Mouse (Mus musculus) testis, adult 2 months (tissue): ENCODE results near the gene Ift52.

Experiments used
- CTCF ChIP-seq: fragments of 200-500 bp; IDR thresholded peaks from 2 replicates; pipeline ENCODE4 v1.5.1; 2012; ENCODE audit warnings: low read depth, mild to moderate bottlenecking, inconsistent platforms, low read length, moderate library complexity; ENCODE audit not compliant: control insufficient read depth, insufficient read depth, insufficient replicate concordance
- POLR2A ChIP-seq: fragments of 200-500 bp; IDR thresholded peaks from 2 replicates; pipeline ENCODE4 v1.6.1; 2012; ENCODE audit warnings: low read depth, mild to moderate bottlenecking, inconsistent platforms, low read length, moderate library complexity; ENCODE audit not compliant: control insufficient read depth

DNA sequence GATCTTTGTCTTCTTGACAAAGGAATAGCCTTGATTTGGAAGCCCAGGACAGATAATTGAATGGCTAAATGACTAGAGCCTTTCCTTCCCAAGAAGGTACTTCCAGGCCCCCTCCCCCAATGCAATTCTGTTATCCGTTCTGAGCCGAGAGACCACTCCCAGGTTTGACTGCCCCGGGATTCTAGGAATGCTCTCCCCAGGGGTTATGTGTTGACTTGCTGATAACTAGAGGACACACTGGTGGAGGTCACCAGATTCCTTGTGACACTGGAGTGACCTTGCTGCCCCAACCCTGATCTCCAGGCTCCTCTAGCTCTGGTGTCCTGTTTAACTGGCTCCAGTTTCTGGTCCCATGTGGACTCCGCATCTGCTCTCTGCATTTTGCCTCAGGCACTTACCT, 34.9 kb downstream of the Ift52 start:
- TF ChIP-seq CTCF (no peak), POLR2A (no peak)
